ENCODE assay signal across 9 mouse cellular contexts in genomic region chr9:88480120-88480519, GRCm38 (mm10). TPM values are rescaled to one million over a fixed set of nuclear protein-coding genes. Genes with fewer than 3 reads are reported as not detected.
DNase-seq lines count a peak whose midpoint lies in the region; ATAC-seq and TF ChIP-seq lines count a peak whose summit lies in the region.
"Had no signal": no experiment of that assay in that cellular context is flagged by ENCODE, and none has a peak within 500 bp of the region (broad histone marks: within the 10 kb centered on the region; RNA-seq: fewer than 3 reads in every experiment).

No protein-coding gene starts in this region.

- H3K79me2 ChIP-seq in heart, adult 2 months (replicated peaks; ENCODE audit: control insufficient read depth, insufficient read depth, low read length) = no peaks in the 10 kb centered on the region

- H3K4me1 ChIP-seq in heart, adult 2 months (ENCODE audit: control insufficient read depth, insufficient read depth, low read length) = peaks cover 1% of the 10 kb centered on the region
- peaks cover 47% of the 10 kb centered on the region for H3K4me1 ChIP-seq in E14TG2a.4 (replicated peaks; ENCODE audit: low read depth, low read length)
- H3K4me1 ChIP-seq in forebrain, embryonic 16.5 days (replicated peaks; ENCODE audit: control insufficient read depth, insufficient read depth, low read length) = peaks cover 12% of the 10 kb centered on the region
- H3K4me1 ChIP-seq in liver, embryonic 16.5 days (ENCODE audit: control insufficient read depth, low read depth, low read length) = peaks cover 17% of the 10 kb centered on the region

- no peak overlapping the region for H3K27ac ChIP-seq in heart, adult 2 months
- H3K27ac ChIP-seq in forebrain, embryonic 16.5 days (ENCODE audit: low read length) = no peak overlapping the region
- no peak overlapping the region for H3K27ac ChIP-seq in liver, embryonic 16.5 days (ENCODE audit: low read length)

- TF ChIP-seq POLR2A in heart, adult 2 months (IDR thresholded peaks at IDR 0.05; ENCODE audit: insufficient read depth, low read depth, low read length) = no peak

- TF ChIP-seq EP300 in heart, adult 2 months (IDR thresholded peaks at IDR 0.05; ENCODE audit: insufficient read depth, low read depth, low read length) = no peak

- no peaks in the 10 kb centered on the region for H3K27me3 ChIP-seq in heart, adult 2 months (ENCODE audit: control insufficient read depth, insufficient read depth, low read length)
- H3K27me3 ChIP-seq in E14TG2a.4 (ENCODE audit: insufficient read depth, low read length) = no peaks in the 10 kb centered on the region
- no peaks in the 10 kb centered on the region for H3K27me3 ChIP-seq in forebrain, embryonic 16.5 days (replicated peaks; ENCODE audit: control insufficient read depth, insufficient read depth, low read length)
- peaks cover 5% of the 10 kb centered on the region; the same call in 1 of the 2 replicates for H3K27me3 ChIP-seq in liver, embryonic 16.5 days (ENCODE audit: control insufficient read depth, insufficient read depth, low read depth, low read length)

- no peak overlapping the region; the same call in 1 of the 2 replicates for H3K9ac ChIP-seq in heart, adult 2 months (ENCODE audit: low read depth, low read length)
- H3K9ac ChIP-seq in forebrain, embryonic 16.5 days (replicated peaks; ENCODE audit: low read depth, low read length) = peak overlapping the region; percentile 32; the same call in 1 of the 2 replicates
- H3K9ac ChIP-seq in liver, embryonic 16.5 days (ENCODE audit: low read depth, low read length) = no peak overlapping the region

- H3K36me3 ChIP-seq in heart, adult 2 months (ENCODE audit: control insufficient read depth, insufficient read depth, low read length) = peaks cover 19% of the 10 kb centered on the region
- peaks cover 54% of the 10 kb centered on the region for H3K36me3 ChIP-seq in E14TG2a.4 (ENCODE audit: insufficient read depth, low read length)
- peaks cover 6% of the 10 kb centered on the region; the same call in 1 of the 2 replicates for H3K36me3 ChIP-seq in forebrain, embryonic 16.5 days (ENCODE audit: control insufficient read depth, insufficient read depth)
- H3K36me3 ChIP-seq in liver, embryonic 16.5 days (ENCODE audit: control insufficient read depth, insufficient read depth) = peaks cover 13% of the 10 kb centered on the region

- no peaks in the 10 kb centered on the region for H3K9me3 ChIP-seq in E14TG2a.4 (ENCODE audit: low read length)
- no peaks in the 10 kb centered on the region for H3K9me3 ChIP-seq in forebrain, embryonic 16.5 days (ENCODE audit: control insufficient read depth, low read length)
- H3K9me3 ChIP-seq in liver, embryonic 16.5 days (replicated peaks; ENCODE audit: control insufficient read depth, low read length) = no peaks in the 10 kb centered on the region

- intact Hi-C loops in heart, adult 2 months (cut with DNase I) = loop anchor here (2.0 kb wide), 2 partner anchors 41 to 67 kb away; partner anchors contain the start of gene Snx14

- peak overlapping the region; percentile 80; the same call in 1 of the 2 replicates for H3K4me3 ChIP-seq in heart, adult 2 months
- peak overlapping the region; percentile 92 for H3K4me3 ChIP-seq in E14TG2a.4 (replicated peaks; ENCODE audit: low read length)
- peak overlapping the region; percentile 94 for H3K4me3 ChIP-seq in forebrain, embryonic 16.5 days (replicated peaks; ENCODE audit: low read length)
- peak overlapping the region; percentile 96 for H3K4me3 ChIP-seq in liver, embryonic 16.5 days (ENCODE audit: low read depth, low read length)

- no peak for ATAC-seq in forebrain, embryonic 16.5 days
- ATAC-seq in liver, embryonic 16.5 days (ENCODE audit: low read depth) = no peak

- DNase-seq in heart, adult 2 months = no peak
- DNase-seq in heart, postnatal 4 days = no peak
- no peak for DNase-seq in adrenal gland, adult 18-20 months (ENCODE audit: low spot score in 2 of 2)
- no peak for DNase-seq in gastrocnemius, postnatal 4 days (ENCODE audit: low spot score in 2 of 2)
- no peak for DNase-seq in cerebellum, adult 9-11 months

- WGBS in heart, adult 2 months = 0% methylated on average over 1 of the region's 1 CpGs
- 3% methylated on average over 1 of the region's 1 CpGs for WGBS in forebrain, embryonic 16.5 days
- WGBS in liver, embryonic 16.5 days (ENCODE audit: insufficient replicate concordance) = 2% methylated on average over 1 of the region's 1 CpGs

- TF ChIP-seq CTCF in heart, adult 2 months (IDR thresholded peaks at IDR 0.05) = no peak
- TF ChIP-seq CTCF in E14TG2a.4 (conservative IDR thresholded peaks at IDR 0.05; ENCODE audit: low read length) = no peak

- peak overlapping the region; percentile 66 for H3K4me2 ChIP-seq in forebrain, embryonic 16.5 days (ENCODE audit: low read length)
- peak overlapping the region; percentile 97 for H3K4me2 ChIP-seq in liver, embryonic 16.5 days (ENCODE audit: low read depth, low read length)

RNA-seq across cellular contexts. Expression of gene Syncrip, which starts 2.3 kb away (rescaled TPM):
- total RNA-seq in heart, adult 2 months (2021) = 10 to 100 TPM; 60.8 to 64.6 TPM
- polyA plus RNA-seq in heart, adult 2 months (2012; rRNA removed) = 6.6 and 14.3 TPM in 2 replicates
- 100 to 1,000 TPM in 1 of 2 experiments, 10 to 100 TPM in 1; 96.9 to 107 TPM for total RNA-seq in heart, postnatal 4 days (2021)
- polyA plus RNA-seq in forebrain, embryonic 16.5 days (2015; fragmentation: Nextera tagmentation; extraction: Ambion mirVana) = 122 and 136 TPM in 2 replicates
- polyA plus RNA-seq in liver, embryonic 16.5 days (2015; fragmentation: Nextera tagmentation; extraction: Ambion mirVana) = 26.1 and 27.0 TPM in 2 replicates
- total RNA-seq in adrenal gland, adult 18-20 months (2021) = 10 to 100 TPM; 72.3 to 93.0 TPM
- 100 to 1,000 TPM in 1 of 2 experiments, 10 to 100 TPM in 1; 91.0 to 105 TPM for total RNA-seq in gastrocnemius, postnatal 4 days (2021)

RNA-seq across cellular contexts. Expression of gene Gm20537, which starts 23.7 kb away (rescaled TPM):
- under 1 TPM in 1 of 2 experiments, not detected in 1; 0.78 TPM for total RNA-seq in heart, adult 2 months (2021)
- 0.23 TPM in 1 of 2 replicates, not detected in the other for polyA plus RNA-seq in heart, adult 2 months (2012; rRNA removed)
- total RNA-seq in heart, postnatal 4 days (2021) = 1 to 10 TPM in 1 of 2 experiments, under 1 TPM in 1; 0.90 to 1.3 TPM
- 1.1 and 1.4 TPM in 2 replicates for polyA plus RNA-seq in forebrain, embryonic 16.5 days (2015; fragmentation: Nextera tagmentation; extraction: Ambion mirVana)
- polyA plus RNA-seq in liver, embryonic 16.5 days (2015; fragmentation: Nextera tagmentation; extraction: Ambion mirVana) = 0.18 TPM in 1 of 2 replicates, not detected in the other
- 1 to 10 TPM in 1 of 2 experiments, under 1 TPM in 1; 0.99 to 1.2 TPM for total RNA-seq in adrenal gland, adult 18-20 months (2021)
- total RNA-seq in gastrocnemius, postnatal 4 days (2021) = 1 to 10 TPM; 1.2 to 1.7 TPM
- total RNA-seq: common myeloid progenitor, adult 5-6 weeks had no signal

RNA-seq across cellular contexts. Expression of gene Snx14, which starts 41.4 kb away (rescaled TPM):
- total RNA-seq in heart, adult 2 months (2021) = 10 to 100 TPM; 21.0 to 22.8 TPM
- polyA plus RNA-seq in heart, adult 2 months (2012; rRNA removed) = 9.2 and 17.3 TPM in 2 replicates
- 10 to 100 TPM; 27.2 to 29.0 TPM for total RNA-seq in heart, postnatal 4 days (2021)
- 28.3 and 32.2 TPM in 2 replicates for polyA plus RNA-seq in forebrain, embryonic 16.5 days (2015; fragmentation: Nextera tagmentation; extraction: Ambion mirVana)
- polyA plus RNA-seq in liver, embryonic 16.5 days (2015; fragmentation: Nextera tagmentation; extraction: Ambion mirVana) = 12.3 and 12.8 TPM in 2 replicates
- 10 to 100 TPM; 38.7 to 55.1 TPM for total RNA-seq in adrenal gland, adult 18-20 months (2021)
- 10 to 100 TPM; 24.7 to 25.6 TPM for total RNA-seq in gastrocnemius, postnatal 4 days (2021)
